Mouse (Mus musculus): ENCODE results near the gene Gm21987.

The Gm21987 gene

GRCm38 (mm10) chr16:38370633-38371374, 24.0 kb downstream of the Gm21987 start:
- in situ Hi-C loops (cut with MboI, MseI): no loop called here

GRCm38 (mm10) chr16:38371705-38372296, 25.0 kb downstream of the Gm21987 start:
- in situ Hi-C loops (cut with MboI, MseI): no loop called here

- in situ Hi-C loops (cut with MboI, MseI): no loop called here
These were observed 26.0 kb downstream of the Gm21987 start for GRCm38 (mm10) chr16:38372876-38373275.

- in situ Hi-C loops (cut with MboI, MseI): no loop called here
These were observed 26.6 kb downstream of the Gm21987 start for GRCm38 (mm10) chr16:38373439-38373838.

- in situ Hi-C loops (cut with MboI, MseI): no loop called here
These were observed 27.1 kb downstream of the Gm21987 start for GRCm38 (mm10) chr16:38373941-38374340.

- in situ Hi-C loops (cut with MboI, MseI): no loop called here
These were observed 27.7 kb downstream of the Gm21987 start for GRCm38 (mm10) chr16:38374379-38375140.

- in situ Hi-C loops (cut with MboI, MseI): no loop called here
These were observed 28.3 kb downstream of the Gm21987 start for GRCm38 (mm10) chr16:38375182-38375581.

- in situ Hi-C loops (cut with MboI, MseI): no loop called here
These were observed 29.5 kb downstream of the Gm21987 start for GRCm38 (mm10) chr16:38376163-38376840.

- in situ Hi-C loops (cut with MboI, MseI): no loop called here
These were observed 30.0 kb downstream of the Gm21987 start for GRCm38 (mm10) chr16:38376841-38377249.

- in situ Hi-C loops (cut with MboI, MseI): no loop called here
These were observed 30.7 kb downstream of the Gm21987 start for GRCm38 (mm10) chr16:38377546-38377945.

- in situ Hi-C loops (cut with MboI, MseI): no loop called here
These were observed 31.8 kb downstream of the Gm21987 start for GRCm38 (mm10) chr16:38378591-38378990.

- in situ Hi-C loops (cut with MboI, MseI): no loop called here
These were observed 32.2 kb downstream of the Gm21987 start for GRCm38 (mm10) chr16:38379088-38379487.

- in situ Hi-C loops (cut with MboI, MseI): no loop called here
These were observed 32.7 kb downstream of the Gm21987 start for GRCm38 (mm10) chr16:38379493-38379892.

- in situ Hi-C loops (cut with MboI, MseI): no loop called here
These were observed 33.1 kb downstream of the Gm21987 start for GRCm38 (mm10) chr16:38379926-38380325.

- in situ Hi-C loops (cut with MboI, MseI): no loop called here
These were observed 36.8 kb downstream of the Gm21987 start for GRCm38 (mm10) chr16:38383683-38384082.

- in situ Hi-C loops (cut with MboI, MseI): no loop called here
These were observed 38.4 kb downstream of the Gm21987 start for GRCm38 (mm10) chr16:38385184-38385634.

GRCm38 (mm10) chr16:38385700-38386099, 38.9 kb downstream of the Gm21987 start:
- in situ Hi-C loops (cut with MboI, MseI): no loop called here

GRCm38 (mm10) chr16:38387389-38387788, 40.5 kb downstream of the Gm21987 start:
- in situ Hi-C loops (cut with MboI, MseI): no loop called here

GRCm38 (mm10) chr16:38388757-38389156, 41.9 kb downstream of the Gm21987 start:
- in situ Hi-C loops (cut with MboI, MseI): no loop called here

GRCm38 (mm10) chr16:38389284-38389893, 42.5 kb downstream of the Gm21987 start:
- in situ Hi-C loops (cut with MboI, MseI): no loop called here

GRCm38 (mm10) chr16:38390322-38390721, 43.5 kb downstream of the Gm21987 start:
- in situ Hi-C loops (cut with MboI, MseI): no loop called here

Data from T-helper 17 cell (primary cell).